Mouse (Mus musculus) left cerebral cortex, postnatal 25 days (tissue): ENCODE results near the gene Fbh1. TPM values are rescaled to one million over a fixed set of nuclear protein-coding genes. Genes with fewer than 3 reads are reported as not detected.

Source experiments
- total RNA-seq, 2 experiments: library from RNA; stranded (reverse); gene quantifications; 2 replicates each; pipeline ENCODE4 v1.2.3; 2021

The Fbh1 gene
- total RNA-seq, 2 experiments from 2014 or later: 102 to 122 TPM

Other genes starting within 250 kb of the Fbh1 start
- 10 to 100 TPM; 27.5 to 30.0 TPM for gene Pfkfb3, start 223.5 kb downstream of the Fbh1 start, total RNA-seq
- 10 to 100 TPM; 73.5 to 87.7 TPM for gene Rbm17, start 173.4 kb downstream of the Fbh1 start, total RNA-seq
- gene Gm17490, start 151.3 kb downstream of the Fbh1 start, total RNA-seq: not detected
- gene Il2ra, start 134.8 kb downstream of the Fbh1 start, total RNA-seq: not detected
- 10 to 100 TPM in 1 of 2 experiments, 1 to 10 TPM in 1; 6.8 to 11.0 TPM for gene Il15ra, start 72.3 kb downstream of the Fbh1 start, total RNA-seq
- 10 to 100 TPM; 55.2 to 56.9 TPM for gene Ankrd16, start 294 bp upstream of the Fbh1 start, total RNA-seq